Mouse (Mus musculus): ENCODE results near the gene Zfp108. TPM values are rescaled to one million over a fixed set of nuclear protein-coding genes. Genes with fewer than 3 reads are reported as not detected.

The Zfp108 gene
- total RNA-seq, 1 experiment from 2014 or later = 0.47 TPM

GRCm38 (mm10) chr7:24280031-24280857, 25.6 kb downstream of the Zfp108 start:
- ATAC-seq (ENCODE audit: extremely low read depth, insufficient number of reproducible peaks, low FRiP score, poor library complexity, severe bottlenecking) = no peak

GRCm38 (mm10) chr7:24280858-24281145, 26.2 kb downstream of the Zfp108 start:
- ATAC-seq (ENCODE audit: extremely low read depth, insufficient number of reproducible peaks, low FRiP score, poor library complexity, severe bottlenecking) = no peak

- ATAC-seq (ENCODE audit: extremely low read depth, insufficient number of reproducible peaks, low FRiP score, poor library complexity, severe bottlenecking) = no peak
Measured at GRCm38 (mm10) chr7:24286090-24286489, 31.5 kb downstream of the Zfp108 start.

GRCm38 (mm10) chr7:24286916-24287315, 32.3 kb downstream of the Zfp108 start:
- no peak for ATAC-seq (ENCODE audit: extremely low read depth, insufficient number of reproducible peaks, low FRiP score, poor library complexity, severe bottlenecking)

GRCm38 (mm10) chr7:24287670-24288069, 33.1 kb downstream of the Zfp108 start:
- no peak for ATAC-seq (ENCODE audit: extremely low read depth, insufficient number of reproducible peaks, low FRiP score, poor library complexity, severe bottlenecking)

- no peak for ATAC-seq (ENCODE audit: extremely low read depth, insufficient number of reproducible peaks, low FRiP score, poor library complexity, severe bottlenecking)
Measured at GRCm38 (mm10) chr7:24288512-24288911, 33.9 kb downstream of the Zfp108 start.

- no peak for ATAC-seq (ENCODE audit: extremely low read depth, insufficient number of reproducible peaks, low FRiP score, poor library complexity, severe bottlenecking)
Measured at GRCm38 (mm10) chr7:24290106-24290693, 35.6 kb downstream of the Zfp108 start.

- ATAC-seq (ENCODE audit: extremely low read depth, insufficient number of reproducible peaks, low FRiP score, poor library complexity, severe bottlenecking) = no peak
Measured at GRCm38 (mm10) chr7:24291387-24292090, 36.9 kb downstream of the Zfp108 start.

GRCm38 (mm10) chr7:24293061-24293851, 38.7 kb downstream of the Zfp108 start:
- ATAC-seq (ENCODE audit: extremely low read depth, insufficient number of reproducible peaks, low FRiP score, poor library complexity, severe bottlenecking) = no peak

- no peak for ATAC-seq (ENCODE audit: extremely low read depth, insufficient number of reproducible peaks, low FRiP score, poor library complexity, severe bottlenecking)
Measured at GRCm38 (mm10) chr7:24294763-24295162, 40.2 kb downstream of the Zfp108 start.

- no peak for ATAC-seq (ENCODE audit: extremely low read depth, insufficient number of reproducible peaks, low FRiP score, poor library complexity, severe bottlenecking)
Measured at GRCm38 (mm10) chr7:24295376-24295775, 40.8 kb downstream of the Zfp108 start.

GRCm38 (mm10) chr7:24296386-24296785, 41.8 kb downstream of the Zfp108 start:
- no peak for ATAC-seq (ENCODE audit: extremely low read depth, insufficient number of reproducible peaks, low FRiP score, poor library complexity, severe bottlenecking)

GRCm38 (mm10) chr7:24297361-24298095, 42.9 kb downstream of the Zfp108 start:
- no peak for ATAC-seq (ENCODE audit: extremely low read depth, insufficient number of reproducible peaks, low FRiP score, poor library complexity, severe bottlenecking)

- ATAC-seq (ENCODE audit: extremely low read depth, insufficient number of reproducible peaks, low FRiP score, poor library complexity, severe bottlenecking) = no peak
Measured at GRCm38 (mm10) chr7:24298635-24298972, 44.0 kb downstream of the Zfp108 start.

GRCm38 (mm10) chr7:24298973-24299708, 44.5 kb downstream of the Zfp108 start:
- ATAC-seq (ENCODE audit: extremely low read depth, insufficient number of reproducible peaks, low FRiP score, poor library complexity, severe bottlenecking) = peak; percentile 82

- no peak for ATAC-seq (ENCODE audit: extremely low read depth, insufficient number of reproducible peaks, low FRiP score, poor library complexity, severe bottlenecking)
Measured at GRCm38 (mm10) chr7:24299823-24300481, 45.4 kb downstream of the Zfp108 start.

- no peak for ATAC-seq (ENCODE audit: extremely low read depth, insufficient number of reproducible peaks, low FRiP score, poor library complexity, severe bottlenecking)
Measured at GRCm38 (mm10) chr7:24300771-24301282, 46.2 kb downstream of the Zfp108 start, which contains the start of gene Zfp61. Gene Zfp61 (minus strand): TSS chr7:24301232.
